Mouse (Mus musculus): Measurements from ENCODE around the gene Eppin. TPM values are rescaled to one million over a fixed set of nuclear protein-coding genes. Genes with fewer than 3 reads are reported as not detected.

Eppin gene
- total RNA-seq, 2 experiments from 2014 or later, result not detected

GRCm38 (mm10) chr2:164563339-164564038 is 29.9 kb downstream of the Eppin start:
- peak; percentile 41 to 54 for DNase-seq (ENCODE audit: extremely low spot score in 1 of 2, low spot score in 2 of 2)
- intact Hi-C loops (cut with DNase I), result loop anchor here (2.0 to 10.0 kb wide), 2 partner anchors 89 to 147 kb away; partner anchors contain the start of gene Trp53tg5

GRCm38 (mm10) chr2:164562391-164563188 is 30.8 kb downstream of the Eppin start, which contains the start of gene Wfdc2:
Gene Wfdc2, plus strand, starts transcription at chr2:164562413.
- DNase-seq (ENCODE audit: extremely low spot score in 1 of 2, low spot score in 2 of 2), result no peak
- intact Hi-C loops (cut with DNase I), result loop anchor here (2.0 to 10.0 kb wide), 2 partner anchors 88 to 146 kb away; partner anchors contain the start of gene Trp53tg5

- DNase-seq (ENCODE audit: extremely low spot score in 1 of 2, low spot score in 2 of 2), result no peak
- intact Hi-C loops (cut with DNase I), result loop anchor here (10.0 kb wide), 1 partner anchor 85 kb away; the partner anchor contains the start of gene Trp53tg5
These were observed 33.3 kb downstream of the Eppin start for GRCm38 (mm10) chr2:164560106-164560505.

DNA sequence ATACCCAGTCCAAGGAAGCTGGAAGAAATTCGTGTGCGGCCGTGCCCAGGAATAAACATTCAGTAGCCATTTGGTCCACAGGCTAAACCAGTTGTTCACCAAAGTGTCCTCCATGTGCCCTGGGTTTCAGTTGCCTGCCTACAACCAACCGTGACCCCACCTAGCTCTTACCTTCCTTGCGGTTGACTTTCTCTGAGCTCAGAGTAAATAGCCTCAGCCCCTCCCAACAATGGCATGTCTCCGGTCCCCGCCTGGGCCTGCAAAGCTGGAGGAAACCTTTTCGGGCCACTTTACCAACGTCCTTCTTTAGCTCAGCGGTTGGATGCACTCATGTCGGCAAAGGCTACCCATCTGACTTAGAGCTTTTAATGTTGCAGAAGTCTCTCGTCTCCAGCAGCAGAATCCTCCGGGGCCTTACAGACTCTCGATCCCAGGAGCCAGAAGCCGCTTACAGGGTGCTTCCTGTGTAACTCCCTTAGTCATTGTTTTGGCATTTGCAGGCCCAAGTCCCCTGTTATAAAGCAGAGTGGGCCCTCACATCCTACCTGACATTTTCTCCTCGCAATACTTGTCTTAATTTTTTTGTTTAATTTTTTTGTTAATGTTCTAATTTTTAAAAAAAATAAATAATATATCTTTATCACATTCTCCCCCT is 34.3 kb downstream of the Eppin start:
- intact Hi-C loops (cut with DNase I), result no loop called here
- no peak for DNase-seq (ENCODE audit: extremely low spot score in 1 of 2, low spot score in 2 of 2)

- DNase-seq (ENCODE audit: extremely low spot score in 1 of 2, low spot score in 2 of 2), result peak in 1 of 2 experiments; percentile 40
- intact Hi-C loops (cut with DNase I), result no loop called here
These were observed 35.0 kb downstream of the Eppin start for GRCm38 (mm10) chr2:164558426-164558825.

GRCm38 (mm10) chr2:164551502-164551901 is 41.9 kb downstream of the Eppin start:
- intact Hi-C loops (cut with DNase I), result no loop called here

GRCm38 (mm10) chr2:164550895-164551269 is 42.5 kb downstream of the Eppin start:
- intact Hi-C loops (cut with DNase I), result no loop called here

More at GRCm38 (mm10) chr2:164551502-164551901, 41.9 kb downstream of the Eppin start:
- no peak for DNase-seq (ENCODE audit: extremely low spot score in 1 of 2, low spot score in 2 of 2)

GRCm38 (mm10) chr2:164549963-164550894 is 43.2 kb downstream of the Eppin start:
- DNase-seq (ENCODE audit: extremely low spot score in 1 of 2, low spot score in 2 of 2), result peak in 1 of 2 experiments; percentile 62
- intact Hi-C loops (cut with DNase I), result no loop called here

More at GRCm38 (mm10) chr2:164550895-164551269, 42.5 kb downstream of the Eppin start:
- no peak for DNase-seq (ENCODE audit: extremely low spot score in 1 of 2, low spot score in 2 of 2)

DNA sequence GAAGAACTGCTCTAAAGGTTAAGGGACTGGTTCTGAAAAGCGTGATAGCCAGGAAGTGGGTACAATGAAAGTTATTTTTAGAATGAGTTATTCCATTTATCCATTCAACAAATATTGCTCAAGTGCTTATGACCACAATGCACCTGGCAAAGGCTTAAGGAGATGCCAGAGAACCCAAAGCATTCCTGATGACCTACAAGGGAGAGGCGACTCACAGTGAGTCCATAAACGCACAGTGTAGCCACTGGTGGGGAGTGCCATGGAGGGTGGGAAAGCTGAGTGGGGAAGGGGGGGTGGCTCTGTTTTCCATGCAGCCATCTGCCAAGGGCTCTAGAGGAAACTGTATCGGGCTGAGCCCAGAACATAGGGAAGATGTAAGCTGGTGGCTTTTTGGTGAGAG is 44.1 kb downstream of the Eppin start:
- intact Hi-C loops (cut with DNase I), result no loop called here

DNA sequence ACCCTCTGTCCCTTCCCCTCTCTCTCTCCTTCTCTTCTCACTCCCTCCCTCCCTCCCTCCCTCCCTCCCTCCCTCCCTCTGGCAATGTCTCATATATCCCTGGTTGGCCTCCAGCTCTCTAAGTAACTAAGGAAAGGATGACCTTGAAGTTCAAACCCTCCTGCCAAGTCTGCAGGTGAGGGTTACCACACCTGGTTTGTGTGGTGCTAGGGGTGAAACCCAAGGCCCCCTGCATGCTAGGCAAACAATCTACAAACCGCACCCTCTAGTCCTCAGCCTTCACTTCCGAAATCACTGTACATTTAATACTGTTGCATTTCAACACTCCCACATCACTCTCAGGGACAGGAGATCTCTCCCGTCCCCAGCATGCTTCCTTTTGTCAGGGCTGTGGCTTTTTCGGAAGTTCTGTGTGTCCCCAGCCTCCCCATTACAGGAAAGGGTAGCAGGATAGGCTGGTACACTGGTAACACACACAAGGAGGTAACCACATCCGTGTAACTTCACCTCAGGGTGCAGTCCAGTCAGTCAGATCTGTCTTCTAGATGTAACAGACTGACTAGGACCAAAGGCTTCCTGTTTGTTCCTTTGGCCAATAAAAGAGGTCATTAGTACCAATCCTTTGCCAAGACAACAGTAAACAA is 48.8 kb downstream of the Eppin start:
- intact Hi-C loops (cut with DNase I), result no loop called here
- DNase-seq (ENCODE audit: extremely low spot score in 1 of 2, low spot score in 2 of 2), result no peak

More for the DNA sequence above, 44.1 kb downstream of the Eppin start:
- no peak for DNase-seq (ENCODE audit: extremely low spot score in 1 of 2, low spot score in 2 of 2)

GRCm38 (mm10) chr2:164543745-164544144 is 49.6 kb downstream of the Eppin start:
- intact Hi-C loops (cut with DNase I), result no loop called here
- no peak for DNase-seq (ENCODE audit: extremely low spot score in 1 of 2, low spot score in 2 of 2)

GRCm38 (mm10) chr2:164542598-164542997 is 50.8 kb downstream of the Eppin start:
- intact Hi-C loops (cut with DNase I), result no loop called here
- no peak for DNase-seq (ENCODE audit: extremely low spot score in 1 of 2, low spot score in 2 of 2)

DNA sequence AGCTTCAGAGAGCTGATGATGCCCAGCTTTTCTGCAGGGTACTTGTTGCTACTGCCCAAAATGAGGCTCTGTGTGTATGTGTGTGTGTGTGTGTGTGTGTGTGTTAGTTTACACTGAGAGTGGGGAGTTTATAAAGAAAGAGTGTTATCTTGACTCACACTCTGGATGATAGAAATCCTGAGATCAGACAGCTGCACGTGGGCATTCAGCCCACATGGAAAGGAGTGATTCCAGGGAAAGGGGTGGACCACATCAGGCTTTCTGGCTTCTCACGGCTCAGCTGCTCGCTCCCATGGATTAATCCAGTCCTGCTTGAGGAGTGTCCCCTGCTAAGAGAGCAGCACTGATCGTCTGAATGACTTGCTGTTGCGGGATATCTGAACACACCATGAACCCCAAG is 51.3 kb downstream of the Eppin start:
- intact Hi-C loops (cut with DNase I), result no loop called here

GRCm38 (mm10) chr2:164540652-164541427 is 52.6 kb downstream of the Eppin start:
- intact Hi-C loops (cut with DNase I), result no loop called here

More for the DNA sequence above, 51.3 kb downstream of the Eppin start:
- peak in 1 of 2 experiments; percentile 40 for DNase-seq (ENCODE audit: extremely low spot score in 1 of 2, low spot score in 2 of 2)

More at GRCm38 (mm10) chr2:164540652-164541427, 52.6 kb downstream of the Eppin start:
- DNase-seq (ENCODE audit: extremely low spot score in 1 of 2, low spot score in 2 of 2), result no peak

All from left cerebral cortex, postnatal 10 days (tissue).